Mouse (Mus musculus): Measurements from ENCODE around the gene Xpnpep3. TPM values are rescaled to one million over a fixed set of nuclear protein-coding genes. Genes with fewer than 3 reads are reported as not detected.

Xpnpep3 gene
- polyA plus RNA-seq, 1 experiment from 2014 or later = 8.9 TPM

GRCm38 (mm10) chr15:81482966-81483365 is 83.0 kb downstream of the Xpnpep3 start:
- ATAC-seq (replicated peaks; ENCODE audit: insufficient number of reproducible peaks, insufficient read depth, low FRiP score, low read depth) = no peak
- H3K27ac ChIP-seq = no peak overlapping the region

GRCm38 (mm10) chr15:81483691-81484090 is 83.8 kb downstream of the Xpnpep3 start:
- ATAC-seq (replicated peaks; ENCODE audit: insufficient number of reproducible peaks, insufficient read depth, low FRiP score, low read depth) = no peak
- no peak overlapping the region for H3K4me3 ChIP-seq
- H3K4me2 ChIP-seq = no peak overlapping the region
- no peaks in the 10 kb centered on the region for H3K27me3 ChIP-seq
- WGBS = 78% methylated on average over 6 of the region's 6 CpGs
- H3K9ac ChIP-seq = no peak overlapping the region
- H3K4me1 ChIP-seq (replicated peaks) = peaks cover 3% of the 10 kb centered on the region; the same call in 1 of the 2 replicates
- no peak overlapping the region for H3K27ac ChIP-seq
- no peaks in the 10 kb centered on the region for H3K36me3 ChIP-seq
- no peaks in the 10 kb centered on the region for H3K9me3 ChIP-seq (replicated peaks)

More at GRCm38 (mm10) chr15:81482966-81483365, 83.0 kb downstream of the Xpnpep3 start:
- no peaks in the 10 kb centered on the region for H3K27me3 ChIP-seq
- H3K4me1 ChIP-seq (replicated peaks) = peaks cover 3% of the 10 kb centered on the region; the same call in 1 of the 2 replicates
- no peak overlapping the region for H3K4me3 ChIP-seq
- WGBS = 74% methylated on average over 2 of the region's 2 CpGs
- no peak overlapping the region for H3K9ac ChIP-seq
- H3K36me3 ChIP-seq = no peaks in the 10 kb centered on the region
- no peak overlapping the region for H3K4me2 ChIP-seq
- no peaks in the 10 kb centered on the region for H3K9me3 ChIP-seq (replicated peaks)

GRCm38 (mm10) chr15:81485483-81485882 is 85.5 kb downstream of the Xpnpep3 start:
- ATAC-seq (replicated peaks; ENCODE audit: insufficient number of reproducible peaks, insufficient read depth, low FRiP score, low read depth) = no peak
- H3K36me3 ChIP-seq = no peaks in the 10 kb centered on the region

DNA sequence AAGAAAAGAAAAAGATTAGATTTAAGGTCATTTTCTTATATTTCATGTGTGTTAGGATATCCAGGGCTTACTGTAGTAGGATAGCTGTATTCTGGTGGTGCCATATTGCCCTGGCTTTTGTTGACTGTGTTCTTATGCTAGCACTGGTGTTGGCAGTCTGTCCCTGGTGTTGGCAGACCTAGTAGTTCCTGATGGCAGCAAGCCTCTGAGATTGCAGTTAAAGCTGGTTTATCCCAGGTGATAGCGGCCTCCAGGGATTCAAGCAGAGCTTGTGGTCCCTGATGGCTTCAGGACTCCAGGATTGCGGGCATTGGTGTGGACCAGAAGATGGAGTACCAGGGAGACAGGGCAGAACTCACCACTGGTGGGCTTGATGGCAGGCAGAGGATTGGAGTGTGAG is 103.5 kb downstream of the Xpnpep3 start:
- Histone ChIP-seq H3K9ac (no peak overlapping the region), H3K4me3 (no peak overlapping the region), H3K27ac (no peak overlapping the region), H3K9me3 (replicated peaks) (no peaks in the 10 kb centered on the region), H3K27me3 (no peaks in the 10 kb centered on the region), H3K4me2 (no peak overlapping the region), H3K36me3 (no peaks in the 10 kb centered on the region), H3K4me1 (replicated peaks) (no peaks in the 10 kb centered on the region)
- 77% methylated on average over 2 of the region's 2 CpGs for WGBS
- no peak for ATAC-seq (replicated peaks; ENCODE audit: insufficient number of reproducible peaks, insufficient read depth, low FRiP score, low read depth)

More at GRCm38 (mm10) chr15:81485483-81485882, 85.5 kb downstream of the Xpnpep3 start:
- Histone ChIP-seq H3K4me3 (no peak overlapping the region), H3K9me3 (replicated peaks) (no peaks in the 10 kb centered on the region), H3K4me1 (replicated peaks) (peaks cover 3% of the 10 kb centered on the region; the same call in 1 of the 2 replicates), H3K9ac (no peak overlapping the region), H3K4me2 (no peak overlapping the region), H3K27ac (no peak overlapping the region), H3K27me3 (no peaks in the 10 kb centered on the region)
- WGBS = 81% methylated on average over 4 of the region's 4 CpGs

DNA sequence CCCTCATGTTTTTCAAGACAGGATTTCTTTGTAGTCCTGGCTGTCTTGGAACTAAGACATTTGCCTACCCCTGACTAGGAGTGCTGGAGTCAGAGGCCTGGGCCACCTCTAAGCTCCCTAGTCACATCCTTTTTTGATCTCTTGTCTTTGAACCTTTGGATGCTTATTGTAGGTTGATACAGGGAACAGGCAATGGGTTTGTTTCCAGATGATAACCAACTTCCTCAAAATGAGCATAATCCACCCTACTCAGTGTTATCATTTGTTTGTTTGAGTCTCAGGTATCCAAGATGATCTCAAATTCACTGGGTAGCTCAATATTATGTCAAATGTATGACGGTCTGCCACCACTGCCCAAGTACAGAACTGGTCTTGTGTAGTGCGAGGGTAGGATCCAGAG is 104.1 kb downstream of the Xpnpep3 start:
- Histone ChIP-seq H3K27me3 (no peaks in the 10 kb centered on the region), H3K9ac (no peak overlapping the region), H3K27ac (no peak overlapping the region), H3K9me3 (replicated peaks) (no peaks in the 10 kb centered on the region), H3K4me2 (no peak overlapping the region), H3K4me1 (replicated peaks) (no peaks in the 10 kb centered on the region), H3K36me3 (no peaks in the 10 kb centered on the region), H3K4me3 (no peak overlapping the region)
- 92% methylated on average over 2 of the region's 2 CpGs for WGBS
- no peak for ATAC-seq (replicated peaks; ENCODE audit: insufficient number of reproducible peaks, insufficient read depth, low FRiP score, low read depth)

Other genes with a start within 250 kb of the Xpnpep3 start
- gene Mrtfa, start 209.4 kb upstream of the Xpnpep3 start, polyA plus RNA-seq (2015; fragmentation: Nextera tagmentation; extraction: Ambion mirVana) = 11.4 and 19.0 TPM in 2 replicates
- gene Mchr1, start 164.6 kb upstream of the Xpnpep3 start, polyA plus RNA-seq (2015; fragmentation: Nextera tagmentation; extraction: Ambion mirVana) = 0.13 and 0.22 TPM in 2 replicates
- 47.8 and 60.5 TPM in 2 replicates for gene Slc25a17, start 39.3 kb upstream of the Xpnpep3 start, polyA plus RNA-seq (2015; fragmentation: Nextera tagmentation; extraction: Ambion mirVana)
- gene St13, start 61 bp upstream of the Xpnpep3 start, polyA plus RNA-seq (2015; fragmentation: Nextera tagmentation; extraction: Ambion mirVana) = 104 and 107 TPM in 2 replicates
- gene Dnajb7, start 8.2 kb downstream of the Xpnpep3 start, polyA plus RNA-seq (2015; fragmentation: Nextera tagmentation; extraction: Ambion mirVana) = 1.1 and 1.3 TPM in 2 replicates
- 324 and 354 TPM in 2 replicates for gene Rbx1, start 66.2 kb downstream of the Xpnpep3 start, polyA plus RNA-seq (2015; fragmentation: Nextera tagmentation; extraction: Ambion mirVana)
- 9.4 and 12.6 TPM in 2 replicates for gene Ep300, start 185.2 kb downstream of the Xpnpep3 start, polyA plus RNA-seq (2015; fragmentation: Nextera tagmentation; extraction: Ambion mirVana)